Mouse (Mus musculus) heart, adult 2 months (tissue): ENCODE measurements around the gene Mcam.

ENCODE experiments used
- CTCF ChIP-seq: fragments of 200-600 bp; IDR thresholded peaks from 2 replicates; pipeline ENCODE4 v1.8.1; 2022; ENCODE audit warnings: antibody characterized with exemption, mild to moderate bottlenecking, moderate library complexity
- EP300 ChIP-seq: fragments of 200-500 bp; IDR thresholded peaks from 2 replicates; pipeline ENCODE4 v1.6.1; 2011; ENCODE audit warnings: low read depth, low read length, control low read depth; ENCODE audit not compliant: insufficient read depth

GRCm38 (mm10) chr9:44087761-44088455 is 46.4 kb upstream of the Mcam start:
- TF ChIP-seq CTCF: no peak
- TF ChIP-seq EP300: 0 out of 2 replicates have a peak, but pooled peaks have one; percentile 56
